24 mouse cellular contexts compared by ENCODE assay signal in the genomic region with DNA sequence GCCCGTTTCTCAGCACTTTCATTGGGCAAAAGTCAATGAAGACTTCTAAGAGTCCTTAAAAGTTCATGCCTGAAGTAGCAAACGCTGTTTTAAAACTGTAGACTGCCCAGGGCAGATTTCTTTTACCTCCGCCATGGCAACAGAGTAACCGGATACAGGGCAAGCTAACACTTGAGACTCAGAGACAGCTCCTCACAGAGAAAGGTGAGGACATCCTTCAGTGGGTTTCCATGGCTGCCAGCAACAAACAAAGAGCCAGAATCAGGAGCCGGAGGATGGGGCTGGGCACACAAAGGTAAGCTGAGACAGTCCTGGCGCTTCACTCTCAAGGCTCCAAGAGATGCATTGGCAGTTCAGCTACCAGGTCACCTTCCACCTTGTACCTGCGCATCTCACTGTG.
A peak's percentile ranks its signal among the peaks of the same experiment; 100 is the strongest.
DNase-seq lines count a peak whose midpoint lies in the region; ATAC-seq and TF ChIP-seq lines count a peak whose summit lies in the region.
"Had no signal": no experiment of that assay in that cellular context is flagged by ENCODE, and none has a peak within 500 bp of the region (broad histone marks: within the 10 kb centered on the region; RNA-seq: fewer than 3 reads in every experiment).

No protein-coding gene starts in this region.

- no peak for TF ChIP-seq CTCF in gastrocnemius, adult 2 months (IDR thresholded peaks at IDR 0.05)

- no peaks in the 10 kb centered on the region for H3K36me3 ChIP-seq in kidney, embryonic 16.5 days (ENCODE audit: insufficient read depth, low read length)
- no peaks in the 10 kb centered on the region for H3K36me3 ChIP-seq in kidney, embryonic 15.5 days
- H3K36me3 ChIP-seq: heart, embryonic 15.5 days; intestine, embryonic 15.5 days; liver, embryonic 15.5 days; stomach, embryonic 15.5 days had no signal

- H3K9me3 ChIP-seq in kidney, embryonic 16.5 days (ENCODE audit: low read length) = peaks cover 4% of the 10 kb centered on the region; the same call in 1 of the 2 replicates
- no peaks in the 10 kb centered on the region for H3K9me3 ChIP-seq in kidney, embryonic 15.5 days (replicated peaks)
- H3K9me3 ChIP-seq: intestine, embryonic 15.5 days; liver, embryonic 15.5 days; stomach, embryonic 15.5 days had no signal

- H3K4me3 ChIP-seq in gastrocnemius, adult 2 months = no peak overlapping the region
- H3K4me3 ChIP-seq in kidney, embryonic 16.5 days (ENCODE audit: low read length) = no peak overlapping the region
- no peak overlapping the region for H3K4me3 ChIP-seq in kidney, embryonic 15.5 days (replicated peaks)
- H3K4me3 ChIP-seq: heart, embryonic 15.5 days; intestine, embryonic 15.5 days; left cerebral cortex, adult 2 months; liver, embryonic 15.5 days; stomach, embryonic 15.5 days had no signal

- peak; percentile 49; the same call in 1 of the 2 replicates for ATAC-seq in kidney, embryonic 16.5 days (ENCODE audit: low FRiP score, low TSS enrichment)
- no peak for ATAC-seq in kidney, embryonic 15.5 days (replicated peaks; ENCODE audit: low FRiP score)
- ATAC-seq: forebrain, embryonic 14.5 days; hindbrain, embryonic 16.5 days; intestine, embryonic 15.5 days had no signal

- intact Hi-C loops in gastrocnemius, adult 2 months (cut with DNase I) = no loop called here
- intact Hi-C loops in gastrocnemius, postnatal 36 days (cut with DNase I) = no loop called here

- no peaks in the 10 kb centered on the region for H3K27me3 ChIP-seq in kidney, embryonic 16.5 days (ENCODE audit: insufficient read depth, low read length)
- no peaks in the 10 kb centered on the region for H3K27me3 ChIP-seq in kidney, embryonic 15.5 days
- H3K27me3 ChIP-seq: heart, embryonic 15.5 days; intestine, embryonic 15.5 days; liver, embryonic 15.5 days; stomach, embryonic 15.5 days had no signal

- peaks cover 26% of the 10 kb centered on the region for H3K4me1 ChIP-seq in kidney, embryonic 16.5 days (ENCODE audit: insufficient read depth, low read length)
- peaks cover 34% of the 10 kb centered on the region for H3K4me1 ChIP-seq in kidney, embryonic 15.5 days
- H3K4me1 ChIP-seq: liver, embryonic 15.5 days had no signal

- no peak for DNase-seq in gastrocnemius, adult 2 months
- no peak for DNase-seq in gastrocnemius, postnatal 36 days
- DNase-seq in R1 (ENCODE audit: low read depth, low spot score) = peak; percentile 35
- peak; percentile 49 for DNase-seq in lung, postnatal 25 days (ENCODE audit: low spot score)
- no peak for DNase-seq in retina, postnatal 1 day
- DNase-seq: adrenal gland, postnatal 25 days; cerebellum, adult 9-10 months; heart, postnatal 4 days; kidney, adult 9 months; left cerebral cortex, postnatal 4 days; liver; right cerebral cortex, adult 18-20 months; right cerebral cortex, postnatal 4 days; thymus, postnatal 25 days had no signal

- no peak overlapping the region for H3K9ac ChIP-seq in kidney, embryonic 16.5 days (replicated peaks; ENCODE audit: low read length)
- no peak overlapping the region for H3K9ac ChIP-seq in kidney, embryonic 15.5 days
- H3K9ac ChIP-seq: heart, embryonic 15.5 days; intestine, embryonic 15.5 days; liver, embryonic 15.5 days; stomach, embryonic 15.5 days had no signal

- 48% methylated on average over 7 of the region's 7 CpGs for WGBS in kidney, embryonic 16.5 days
- 49% methylated on average over 7 of the region's 7 CpGs for WGBS in kidney, embryonic 15.5 days

- H3K27ac ChIP-seq in gastrocnemius, adult 2 months = peak overlapping the region; percentile 0; the same call in 1 of the 2 replicates
- no peak overlapping the region for H3K27ac ChIP-seq in kidney, embryonic 16.5 days (ENCODE audit: low read length)
- no peak overlapping the region for H3K27ac ChIP-seq in kidney, embryonic 15.5 days
- H3K27ac ChIP-seq: heart, embryonic 15.5 days; intestine, embryonic 15.5 days; left cerebral cortex, adult 2 months; liver, embryonic 15.5 days; stomach, embryonic 15.5 days had no signal

- H3K4me2 ChIP-seq in kidney, embryonic 16.5 days (replicated peaks; ENCODE audit: low read depth, low read length) = no peak overlapping the region
- H3K4me2 ChIP-seq in kidney, embryonic 15.5 days = no peak overlapping the region
- H3K4me2 ChIP-seq: heart, embryonic 15.5 days; intestine, embryonic 15.5 days; liver, embryonic 15.5 days; midbrain, embryonic 11.5 days; stomach, embryonic 15.5 days had no signal

Comparison
In these comparisons a context has a peak if more than half of its experiments do, and no peak if none do; other contexts are left out.
1. DNase-seq: peak in R1 (single experiment) and lung, postnatal 25 days (single experiment); none in gastrocnemius, adult 2 months (single experiment), gastrocnemius, postnatal 36 days (0 of 2) and retina, postnatal 1 day (single experiment).